Mouse (Mus musculus): ENCODE results near the gene Ptcra. TPM values are rescaled to one million over a fixed set of nuclear protein-coding genes. Genes with fewer than 3 reads are reported as not detected.

Gene Ptcra
- polyA plus RNA-seq, 1 experiment from 2014 or later, result 0.33 TPM

DNA sequence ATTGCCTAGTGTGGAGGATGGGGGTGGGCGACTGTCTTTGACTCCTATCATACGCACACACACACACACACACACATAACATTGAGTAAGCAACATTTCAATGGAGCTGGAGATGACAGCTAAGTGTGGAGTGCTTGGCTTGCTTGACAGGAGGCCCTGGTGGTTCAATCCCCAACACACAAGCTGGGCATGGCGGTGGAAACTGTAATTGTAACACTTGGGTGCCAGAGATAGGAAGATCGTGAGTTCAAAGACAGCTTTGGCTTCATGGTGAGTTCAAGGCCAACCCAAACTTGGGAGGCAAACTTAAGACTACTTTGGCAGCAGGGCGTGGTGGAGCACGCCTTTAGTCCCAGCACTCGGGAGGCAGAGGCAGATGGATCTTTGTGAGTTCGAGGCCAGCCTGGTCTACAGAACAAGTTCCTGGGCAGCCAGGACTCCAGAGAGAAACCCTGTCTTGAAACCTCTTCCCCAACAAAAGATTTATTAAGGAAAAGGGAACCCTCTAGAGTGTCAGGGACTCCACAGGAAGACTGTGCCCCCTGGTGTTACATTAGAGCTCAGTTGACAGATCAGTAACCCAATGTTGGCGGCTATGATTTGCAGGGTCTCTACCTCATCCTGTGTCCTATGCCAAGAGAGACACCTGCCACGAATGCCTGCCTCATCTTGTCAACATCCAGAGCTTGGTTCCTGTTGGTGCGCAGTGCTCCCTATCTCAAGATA, 48.6 kb downstream of the Ptcra start:
- Histone ChIP-seq H3K4me3 (no peak overlapping the region), H3K4me1 (peaks cover 14% of the 10 kb centered on the region), H3K27me3 (no peaks in the 10 kb centered on the region), H3K27ac (no peak overlapping the region), H3K9me3 (no peaks in the 10 kb centered on the region), H3K4me2 (no peak overlapping the region), H3K36me3 (peaks cover 45% of the 10 kb centered on the region), H3K9ac (no peak overlapping the region)
- 90% methylated on average over 11 of the region's 11 CpGs for WGBS
- no peak for ATAC-seq (ENCODE audit: insufficient number of reproducible peaks, low FRiP score, low TSS enrichment, low read depth)

DNA sequence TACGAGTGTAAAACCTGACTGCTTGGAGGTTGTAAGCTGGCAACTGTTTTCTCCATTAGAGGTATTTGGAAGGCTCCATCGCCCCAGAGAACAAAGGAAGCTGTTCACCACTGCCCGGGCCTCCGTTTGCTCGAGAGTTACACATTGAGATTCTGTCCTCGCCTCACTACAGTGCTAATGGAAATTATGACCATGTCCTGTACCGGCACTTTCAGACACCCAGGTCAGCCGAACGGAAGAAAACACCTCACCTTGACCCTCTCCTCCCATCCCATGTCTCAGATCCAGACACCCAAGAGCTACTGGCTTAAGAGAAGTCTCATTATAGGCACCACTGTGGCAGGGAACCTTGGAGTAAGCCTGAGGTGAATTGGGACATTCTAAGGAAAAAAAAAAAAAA, 49.7 kb downstream of the Ptcra start:
- H3K27ac ChIP-seq, result no peak overlapping the region
- ATAC-seq (ENCODE audit: insufficient number of reproducible peaks, low FRiP score, low TSS enrichment, low read depth), result no peak
- H3K9me3 ChIP-seq, result no peaks in the 10 kb centered on the region
- peaks cover 14% of the 10 kb centered on the region for H3K4me1 ChIP-seq
- 87% methylated on average over 9 of the region's 9 CpGs for WGBS
- H3K27me3 ChIP-seq, result no peaks in the 10 kb centered on the region
- H3K9ac ChIP-seq, result no peak overlapping the region
- H3K4me2 ChIP-seq, result no peak overlapping the region
- peaks cover 42% of the 10 kb centered on the region for H3K36me3 ChIP-seq
- no peak overlapping the region for H3K4me3 ChIP-seq

DNA sequence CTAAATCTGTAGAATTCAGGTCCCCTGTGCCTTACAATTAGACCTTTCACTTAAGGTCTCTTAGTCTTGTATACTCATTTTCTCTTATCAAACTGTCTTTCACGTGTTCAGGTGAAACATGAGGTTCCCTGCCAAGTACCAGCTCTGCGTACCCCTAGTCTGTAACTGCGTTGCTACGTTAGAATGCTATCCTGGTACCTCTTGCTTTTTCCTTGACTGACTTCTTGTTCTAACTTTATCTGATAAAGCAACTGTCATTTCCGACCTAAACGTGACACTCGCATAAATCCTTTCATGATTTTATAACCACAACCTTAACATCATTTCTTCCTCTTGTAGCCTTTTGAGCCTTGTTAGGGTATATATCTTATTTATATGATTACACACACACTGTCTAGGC, 51.1 kb downstream of the Ptcra start:
- Histone ChIP-seq H3K9ac (peak overlapping the region; percentile 90), H3K27ac (0 out of 2 replicates have a peak overlapping the region, but pooled peaks have one; percentile 74), H3K36me3 (peaks cover 34% of the 10 kb centered on the region), H3K27me3 (no peaks in the 10 kb centered on the region), H3K9me3 (no peaks in the 10 kb centered on the region), H3K4me3 (peak overlapping the region; percentile 99), H3K4me2 (peak overlapping the region; percentile 90), H3K4me1 (peaks cover 14% of the 10 kb centered on the region)
- no peak for ATAC-seq (ENCODE audit: insufficient number of reproducible peaks, low FRiP score, low TSS enrichment, low read depth)
- WGBS, result 65% methylated on average over 7 of the region's 7 CpGs

DNA sequence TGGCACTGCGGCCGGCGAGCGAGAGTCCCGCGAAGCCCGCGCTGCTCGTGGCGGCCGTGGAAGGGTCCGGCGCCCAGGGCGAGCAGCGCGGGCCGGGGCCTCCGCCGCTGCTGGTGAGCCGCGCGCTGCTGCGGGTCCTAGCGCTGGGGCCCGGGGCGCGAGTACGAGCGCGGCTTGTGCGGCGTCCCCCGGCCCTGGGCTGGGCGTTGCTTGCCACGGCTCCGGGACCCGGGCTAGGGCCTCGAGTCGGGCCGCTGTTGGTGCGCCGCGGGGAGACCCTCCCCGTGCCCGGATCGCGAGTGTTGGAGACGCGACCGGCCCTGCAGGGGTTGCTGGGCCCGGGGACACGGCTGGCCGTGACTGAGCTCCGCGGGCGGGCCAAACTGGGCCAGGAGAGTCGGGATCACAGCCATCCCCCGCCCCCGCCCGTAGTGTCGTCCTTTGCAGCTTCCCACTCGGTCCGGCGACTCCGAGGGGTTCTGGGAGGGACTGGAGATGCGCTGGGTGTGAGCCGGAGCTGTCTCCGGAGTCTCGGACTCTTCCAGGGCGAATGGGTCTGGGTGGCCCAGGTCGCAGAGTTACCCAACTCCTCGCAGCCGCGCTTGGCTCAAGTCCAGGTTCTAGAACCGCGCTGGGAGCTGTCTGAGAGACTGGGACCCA, 51.8 kb downstream of the Ptcra start:
- peak overlapping the region; percentile 99 for H3K4me3 ChIP-seq
- under 1% methylated on average over 68 of the region's 76 CpGs for WGBS
- peaks cover 29% of the 10 kb centered on the region for H3K36me3 ChIP-seq
- H3K9me3 ChIP-seq, result no peaks in the 10 kb centered on the region
- H3K9ac ChIP-seq, result peak overlapping the region; percentile 90
- peak overlapping the region; percentile 74 for H3K27ac ChIP-seq
- peaks cover 14% of the 10 kb centered on the region for H3K4me1 ChIP-seq
- peak overlapping the region; percentile 90 for H3K4me2 ChIP-seq
- peak; percentile 33; the same call in 1 of the 2 replicates for ATAC-seq (ENCODE audit: insufficient number of reproducible peaks, low FRiP score, low TSS enrichment, low read depth)
- H3K27me3 ChIP-seq, result no peaks in the 10 kb centered on the region

DNA sequence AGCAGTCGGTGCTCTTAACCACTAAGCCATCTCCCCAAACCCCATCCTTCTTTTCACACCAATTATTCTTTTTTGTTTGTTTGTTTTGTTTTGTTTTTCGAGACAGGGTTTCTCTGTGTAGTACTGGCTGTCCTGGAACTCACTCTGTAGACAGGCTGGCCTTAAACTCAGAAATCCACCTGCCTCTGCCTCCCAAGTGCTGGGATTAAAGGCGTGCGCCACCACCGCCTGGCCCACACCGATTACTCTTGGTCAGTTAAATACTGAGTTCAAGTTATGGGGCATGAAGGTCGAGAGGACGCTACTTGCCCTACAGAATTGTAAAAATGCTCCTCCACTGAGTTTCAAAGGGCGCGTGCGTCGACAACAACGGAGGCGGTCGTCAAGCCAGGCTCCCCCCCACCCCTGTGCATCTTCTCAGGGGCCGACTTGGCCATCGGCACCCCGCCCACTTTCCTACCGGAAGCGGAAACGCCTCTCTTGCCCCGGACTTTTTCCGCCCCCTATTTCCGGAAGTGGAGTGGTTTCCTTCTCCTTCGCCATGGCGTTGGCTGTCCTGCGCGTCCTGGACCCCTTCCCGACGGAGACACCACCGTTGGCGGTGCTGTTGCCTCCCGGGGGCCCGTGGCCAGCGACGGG, 52.4 kb downstream of the Ptcra start, which contains the start of gene Pex6:
Pex6 (plus strand) TSS at position 505 of the 639 bp plus-strand sequence.
- H3K27ac ChIP-seq, result peak within 1 kb of the TSS; percentile 74
- H3K4me1 ChIP-seq, result peaks cover 14% of the 10 kb centered on the region
- no peaks in the 10 kb centered on the region for H3K27me3 ChIP-seq
- no peaks in the 10 kb centered on the region for H3K9me3 ChIP-seq
- H3K36me3 ChIP-seq, result peaks cover 23% of the 10 kb centered on the region
- peak within 1 kb of the TSS; percentile 90 for H3K9ac ChIP-seq
- peak; percentile 86 for ATAC-seq (ENCODE audit: insufficient number of reproducible peaks, low FRiP score, low TSS enrichment, low read depth)
- H3K4me2 ChIP-seq, result peak within 1 kb of the TSS; percentile 90
- H3K4me3 ChIP-seq, result peak within 1 kb of the TSS; percentile 99
- WGBS, result 8% methylated on average over 36 of the region's 36 CpGs

DNA sequence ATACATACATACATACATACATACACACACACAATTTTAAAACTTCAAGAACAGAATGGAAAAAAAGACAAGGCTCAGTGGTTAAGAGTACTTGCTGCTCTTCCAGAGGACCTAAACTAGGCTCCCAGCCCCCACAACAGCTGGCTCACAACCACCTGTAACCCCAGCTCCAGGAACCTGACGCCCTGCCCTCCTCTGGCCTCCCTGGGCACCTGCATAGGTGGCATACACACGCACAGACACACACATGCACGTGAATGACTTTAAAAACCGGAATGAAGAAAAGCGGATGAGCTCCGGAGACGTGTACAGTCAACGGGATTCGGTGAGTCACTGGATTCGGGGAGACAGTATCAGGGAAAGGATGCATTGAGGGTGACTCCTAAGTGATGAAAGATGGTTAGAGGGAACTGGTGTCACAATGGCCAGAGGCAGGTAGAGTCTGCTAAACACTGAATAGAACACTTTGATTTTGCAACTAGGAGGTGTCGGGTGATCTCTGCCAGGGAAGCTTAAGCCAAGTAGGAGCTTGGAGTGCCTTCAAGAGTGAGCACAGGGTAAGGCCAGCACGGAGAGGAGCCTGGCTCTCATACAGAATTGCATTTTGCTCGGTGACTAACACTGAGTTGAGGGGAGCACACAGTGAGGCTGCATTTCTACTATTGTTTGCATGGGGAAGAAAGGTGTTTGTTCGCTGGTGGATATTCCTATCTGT, 57.0 kb downstream of the Ptcra start:
- Histone ChIP-seq H3K4me3 (no peak overlapping the region), H3K4me1 (peaks cover 31% of the 10 kb centered on the region), H3K4me2 (no peak overlapping the region), H3K27me3 (no peaks in the 10 kb centered on the region), H3K36me3 (no peaks in the 10 kb centered on the region; the same call in 1 of the 2 replicates), H3K9me3 (no peaks in the 10 kb centered on the region), H3K9ac (no peak overlapping the region), H3K27ac (no peak overlapping the region)
- WGBS, result 88% methylated on average over 14 of the region's 14 CpGs
- ATAC-seq (ENCODE audit: insufficient number of reproducible peaks, low FRiP score, low TSS enrichment, low read depth), result no peak

Other genes with a start within 250 kb of the Ptcra start
- 5.2 and 7.5 TPM in 2 replicates for gene Cul9, start 217.3 kb downstream of the Ptcra start, polyA plus RNA-seq (2015; fragmentation: Nextera tagmentation; extraction: Ambion mirVana)
- gene Srf, start 207.5 kb downstream of the Ptcra start, polyA plus RNA-seq (2015; fragmentation: Nextera tagmentation; extraction: Ambion mirVana), result 6.4 and 7.1 TPM in 2 replicates
- gene Ptk7, start 134.2 kb downstream of the Ptcra start, polyA plus RNA-seq (2015; fragmentation: Nextera tagmentation; extraction: Ambion mirVana), result 122 and 123 TPM in 2 replicates
- gene Klc4, start 117.7 kb downstream of the Ptcra start, polyA plus RNA-seq (2015; fragmentation: Nextera tagmentation; extraction: Ambion mirVana), result 20.5 and 22.3 TPM in 2 replicates
- gene Mrpl2, start 117.5 kb downstream of the Ptcra start, polyA plus RNA-seq (2015; fragmentation: Nextera tagmentation; extraction: Ambion mirVana), result 88.4 and 91.3 TPM in 2 replicates
- 53.4 and 63.3 TPM in 2 replicates for gene Cul7, start 113.4 kb downstream of the Ptcra start, polyA plus RNA-seq (2015; fragmentation: Nextera tagmentation; extraction: Ambion mirVana)
- 64.6 and 66.9 TPM in 2 replicates for gene Rrp36, start 89.4 kb downstream of the Ptcra start, polyA plus RNA-seq (2015; fragmentation: Nextera tagmentation; extraction: Ambion mirVana)
- 141 and 146 TPM in 2 replicates for gene Mea1, start 84.9 kb downstream of the Ptcra start, polyA plus RNA-seq (2015; fragmentation: Nextera tagmentation; extraction: Ambion mirVana)
- gene Klhdc3, start 82.8 kb downstream of the Ptcra start, polyA plus RNA-seq (2015; fragmentation: Nextera tagmentation; extraction: Ambion mirVana), result 132 and 156 TPM in 2 replicates
- 82.6 and 86.7 TPM in 2 replicates for gene Ppp2r5d, start 58.6 kb downstream of the Ptcra start, polyA plus RNA-seq (2015; fragmentation: Nextera tagmentation; extraction: Ambion mirVana)
- 22.4 and 29.4 TPM in 2 replicates for gene Pex6, start 52.2 kb downstream of the Ptcra start, polyA plus RNA-seq (2015; fragmentation: Nextera tagmentation; extraction: Ambion mirVana)
- 1.5 and 2.5 TPM in 2 replicates for gene Gnmt, start 34.5 kb downstream of the Ptcra start, polyA plus RNA-seq (2015; fragmentation: Nextera tagmentation; extraction: Ambion mirVana)
- gene Cnpy3, start 11.5 kb downstream of the Ptcra start, polyA plus RNA-seq (2015; fragmentation: Nextera tagmentation; extraction: Ambion mirVana), result 78.0 and 83.6 TPM in 2 replicates
- 78.8 and 86.0 TPM in 2 replicates for gene 2310039H08Rik, start 8.9 kb upstream of the Ptcra start, polyA plus RNA-seq (2015; fragmentation: Nextera tagmentation; extraction: Ambion mirVana)
- gene Rpl7l1, start 19.0 kb upstream of the Ptcra start, polyA plus RNA-seq (2015; fragmentation: Nextera tagmentation; extraction: Ambion mirVana), result 151 and 154 TPM in 2 replicates
- gene Bicral, start 94.8 kb upstream of the Ptcra start, polyA plus RNA-seq (2015; fragmentation: Nextera tagmentation; extraction: Ambion mirVana), result 3.8 and 4.7 TPM in 2 replicates
- 51.2 and 54.1 TPM in 2 replicates for gene Tbcc, start 127.0 kb upstream of the Ptcra start, polyA plus RNA-seq (2015; fragmentation: Nextera tagmentation; extraction: Ambion mirVana)
- gene Prph2, start 146.7 kb upstream of the Ptcra start, polyA plus RNA-seq (2015; fragmentation: Nextera tagmentation; extraction: Ambion mirVana), result not detected in 2 replicates
- 14.4 and 14.9 TPM in 2 replicates for gene Ubr2, start 246.8 kb upstream of the Ptcra start, polyA plus RNA-seq (2015; fragmentation: Nextera tagmentation; extraction: Ambion mirVana)

Measured in limb, embryonic 15.5 days (tissue).